Mouse (Mus musculus) ES-E14 (cell line): ENCODE measurements around the gene Fancd2.

ENCODE experiments used
- CHD2 ChIP-seq: IDR thresholded peaks from 2 replicates; pipeline ENCODE4 v1.6.1; 2014; ENCODE audit warnings: mild to moderate bottlenecking, low read depth, low read length, inconsistent platforms
- HCFC1 ChIP-seq: IDR thresholded peaks from 2 replicates; pipeline ENCODE4 v1.6.1; 2012; ENCODE audit warnings: low read length, inconsistent platforms, borderline replicate concordance; ENCODE audit not compliant: insufficient read depth
- MAFK ChIP-seq: IDR thresholded peaks from 2 replicates; pipeline ENCODE4 v1.6.1; 2014; ENCODE audit warnings: mild to moderate bottlenecking, low read depth, low read length, inconsistent platforms; ENCODE audit not compliant: insufficient read depth
- ZC3H11A ChIP-seq: IDR thresholded peaks from 2 replicates; pipeline ENCODE4 v1.6.1; 2012; ENCODE audit warnings: low read depth, mild to moderate bottlenecking, inconsistent platforms, low read length, borderline replicate concordance
- ZNF384 ChIP-seq: IDR thresholded peaks from 2 replicates; pipeline ENCODE4 v1.6.1; 2012; ENCODE audit warnings: low read depth, low read length, inconsistent platforms

DNA sequence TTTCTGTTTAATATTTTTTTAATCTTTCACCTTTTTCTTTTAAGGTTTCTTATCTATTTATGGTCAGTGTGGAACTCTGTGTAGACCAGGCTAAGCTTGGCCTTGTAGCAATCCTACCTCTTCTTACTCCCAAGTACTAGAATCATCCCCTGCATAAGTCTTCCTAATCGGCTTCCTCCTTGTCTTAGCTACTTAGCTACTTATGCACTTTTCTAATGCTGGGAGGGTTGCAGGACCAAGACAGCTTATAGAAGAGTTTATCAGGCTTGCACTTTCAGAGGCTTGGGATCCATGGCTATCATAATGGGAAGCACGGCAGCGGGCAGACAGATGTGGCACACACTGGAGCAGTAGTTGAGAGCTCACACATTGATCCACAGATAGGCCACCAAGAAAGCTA is 47.8 kb downstream of the Fancd2 start:
- TF ChIP-seq MAFK: no peak
- TF ChIP-seq CHD2: no peak
- no peak for TF ChIP-seq HCFC1
- no peak for TF ChIP-seq ZNF384
- no peak for TF ChIP-seq ZC3H11A
